Mouse (Mus musculus): Measurements from ENCODE around the gene Slc17a4. TPM values are rescaled to one million over a fixed set of nuclear protein-coding genes. Genes with fewer than 3 reads are reported as not detected.

Slc17a4 gene
- polyA plus RNA-seq, 1 experiment: not detected

- no peak overlapping the region for H3K4me3 ChIP-seq (ENCODE audit: low read depth, low read length)
- no peak for TF ChIP-seq EP300 (IDR thresholded peaks at IDR 0.05; ENCODE audit: insufficient read depth, low read depth, low read length)
- TF ChIP-seq CTCF (IDR thresholded peaks at IDR 0.05; ENCODE audit: low read depth, low read length): peak; percentile 62
- no peak for TF ChIP-seq POLR2A (IDR thresholded peaks at IDR 0.05; ENCODE audit: insufficient read depth, low read length)
- no peak overlapping the region for H3K9ac ChIP-seq (ENCODE audit: low read depth, poor library complexity, severe bottlenecking)
- H3K4me1 ChIP-seq (ENCODE audit: control insufficient read depth, insufficient read depth, low read length): no peaks in the 10 kb centered on the region
- no peaks in the 10 kb centered on the region for H3K9me3 ChIP-seq (replicated peaks; ENCODE audit: control insufficient read depth, insufficient read depth, low read length, poor library complexity, severe bottlenecking)
- no peak overlapping the region for H3K27ac ChIP-seq (ENCODE audit: insufficient read depth, low read length)
- no peaks in the 10 kb centered on the region for H3K36me3 ChIP-seq (ENCODE audit: control insufficient read depth, insufficient read depth, low read length, poor library complexity, severe bottlenecking)
- H3K27me3 ChIP-seq (ENCODE audit: control insufficient read depth, insufficient read depth, low read length, poor library complexity, severe bottlenecking): no peaks in the 10 kb centered on the region; the same call in 1 of the 2 replicates
Measured at GRCm38 (mm10) chr13:23942861-23943260, 28.1 kb upstream of the Slc17a4 start.

DNA sequence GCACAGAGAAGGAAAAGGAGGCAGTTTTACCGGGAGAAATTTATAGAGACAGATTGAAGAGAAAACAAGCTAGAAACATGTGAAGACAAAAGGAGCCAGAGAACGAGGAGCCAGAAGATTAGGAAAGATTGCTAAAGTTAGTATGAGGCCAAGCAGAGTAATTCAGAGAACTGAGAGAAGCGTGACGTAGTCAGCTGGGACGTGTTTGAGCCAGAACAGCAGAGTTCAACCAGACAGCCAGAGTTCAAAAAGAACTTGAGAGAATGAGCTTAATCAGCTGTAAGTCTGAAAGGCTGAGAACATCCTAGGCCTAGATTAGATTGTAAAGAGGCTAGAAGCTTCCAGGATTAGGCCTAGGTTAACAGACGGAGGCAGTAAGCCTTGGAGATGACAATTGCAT lies 25.5 kb upstream of the Slc17a4 start:
- H3K27me3 ChIP-seq (ENCODE audit: control insufficient read depth, insufficient read depth, low read length, poor library complexity, severe bottlenecking): no peaks in the 10 kb centered on the region; the same call in 1 of the 2 replicates
- no peaks in the 10 kb centered on the region for H3K36me3 ChIP-seq (ENCODE audit: control insufficient read depth, insufficient read depth, low read length, poor library complexity, severe bottlenecking)
- H3K4me3 ChIP-seq (ENCODE audit: low read depth, low read length): no peak overlapping the region
- H3K9ac ChIP-seq (ENCODE audit: low read depth, poor library complexity, severe bottlenecking): no peak overlapping the region
- H3K27ac ChIP-seq (ENCODE audit: insufficient read depth, low read length): no peak overlapping the region
- H3K4me1 ChIP-seq (ENCODE audit: control insufficient read depth, insufficient read depth, low read length): no peaks in the 10 kb centered on the region
- TF ChIP-seq CTCF (IDR thresholded peaks at IDR 0.05; ENCODE audit: low read depth, low read length) (no peak), EP300 (IDR thresholded peaks at IDR 0.05; ENCODE audit: insufficient read depth, low read depth, low read length) (no peak), POLR2A (IDR thresholded peaks at IDR 0.05; ENCODE audit: insufficient read depth, low read length) (no peak)
- H3K9me3 ChIP-seq (replicated peaks; ENCODE audit: control insufficient read depth, insufficient read depth, low read length, poor library complexity, severe bottlenecking): no peaks in the 10 kb centered on the region

GRCm38 (mm10) chr13:23938699-23939098 lies 23.9 kb upstream of the Slc17a4 start:
- Histone ChIP-seq H3K36me3 (ENCODE audit: control insufficient read depth, insufficient read depth, low read length, poor library complexity, severe bottlenecking) (no peaks in the 10 kb centered on the region), H3K27me3 (ENCODE audit: control insufficient read depth, insufficient read depth, low read length, poor library complexity, severe bottlenecking) (no peaks in the 10 kb centered on the region), H3K4me1 (ENCODE audit: control insufficient read depth, insufficient read depth, low read length) (no peaks in the 10 kb centered on the region), H3K9me3 (replicated peaks; ENCODE audit: control insufficient read depth, insufficient read depth, low read length, poor library complexity, severe bottlenecking) (no peaks in the 10 kb centered on the region), H3K4me3 (ENCODE audit: low read depth, low read length) (no peak overlapping the region), H3K27ac (ENCODE audit: insufficient read depth, low read length) (no peak overlapping the region), H3K9ac (ENCODE audit: low read depth, poor library complexity, severe bottlenecking) (no peak overlapping the region)
- no peak for TF ChIP-seq CTCF (IDR thresholded peaks at IDR 0.05; ENCODE audit: low read depth, low read length)
- TF ChIP-seq EP300 (IDR thresholded peaks at IDR 0.05; ENCODE audit: insufficient read depth, low read depth, low read length): no peak
- TF ChIP-seq POLR2A (IDR thresholded peaks at IDR 0.05; ENCODE audit: insufficient read depth, low read length): no peak

- H3K9me3 ChIP-seq (replicated peaks; ENCODE audit: control insufficient read depth, insufficient read depth, low read length, poor library complexity, severe bottlenecking): no peaks in the 10 kb centered on the region
- H3K27me3 ChIP-seq (ENCODE audit: control insufficient read depth, insufficient read depth, low read length, poor library complexity, severe bottlenecking): no peaks in the 10 kb centered on the region
- no peak for TF ChIP-seq EP300 (IDR thresholded peaks at IDR 0.05; ENCODE audit: insufficient read depth, low read depth, low read length)
- 0 out of 2 replicates have a peak within 1 kb of the TSS, but pooled peaks have one; percentile 12 for H3K4me3 ChIP-seq (ENCODE audit: low read depth, low read length)
- no peaks in the 10 kb centered on the region for H3K36me3 ChIP-seq (ENCODE audit: control insufficient read depth, insufficient read depth, low read length, poor library complexity, severe bottlenecking)
- H3K9ac ChIP-seq (ENCODE audit: low read depth, poor library complexity, severe bottlenecking): no peak within 1 kb of the TSS
- no peak within 1 kb of the TSS for H3K27ac ChIP-seq (ENCODE audit: insufficient read depth, low read length)
- no peaks in the 10 kb centered on the region for H3K4me1 ChIP-seq (ENCODE audit: control insufficient read depth, insufficient read depth, low read length)
Measured at GRCm38 (mm10) chr13:23934211-23934520, 19.4 kb upstream of the Slc17a4 start, which contains the start of gene Hist1h2aa. Gene Hist1h2aa (plus strand): TSS chr13:23934462.

GRCm38 (mm10) chr13:23933421-23934210 lies 18.8 kb upstream of the Slc17a4 start, which contains the start of gene Hist1h2ba:
Gene Hist1h2ba (minus strand): TSS chr13:23934156.
- H3K4me3 ChIP-seq (ENCODE audit: low read depth, low read length): 0 out of 2 replicates have a peak within 1 kb of the TSS, but pooled peaks have one; percentile 12
- TF ChIP-seq EP300 (IDR thresholded peaks at IDR 0.05; ENCODE audit: insufficient read depth, low read depth, low read length): no peak
- no peak for TF ChIP-seq CTCF (IDR thresholded peaks at IDR 0.05; ENCODE audit: low read depth, low read length)
- TF ChIP-seq POLR2A (IDR thresholded peaks at IDR 0.05; ENCODE audit: insufficient read depth, low read length): no peak

DNA sequence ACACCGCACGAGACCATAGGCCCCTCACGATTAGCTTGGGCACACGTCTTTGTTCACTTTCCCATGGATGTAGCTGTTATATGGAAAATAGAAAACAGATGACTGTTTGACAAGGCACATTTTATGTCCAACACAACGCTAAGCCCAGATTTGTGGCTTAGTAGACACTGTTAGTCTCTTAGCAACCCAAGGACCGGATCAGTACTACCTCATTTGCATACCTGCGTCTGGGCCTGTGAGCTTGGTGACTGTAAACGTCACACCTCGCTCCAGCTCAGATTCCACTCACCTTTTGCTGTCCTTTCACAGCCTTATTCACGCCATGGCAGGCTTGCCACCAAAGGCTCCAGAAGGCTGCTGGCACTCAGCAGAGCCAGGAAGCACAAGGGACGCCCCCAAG lies 16.1 kb upstream of the Slc17a4 start:
- Histone ChIP-seq H3K9me3 (replicated peaks; ENCODE audit: control insufficient read depth, insufficient read depth, low read length, poor library complexity, severe bottlenecking) (no peaks in the 10 kb centered on the region), H3K9ac (ENCODE audit: low read depth, poor library complexity, severe bottlenecking) (no peak overlapping the region), H3K36me3 (ENCODE audit: control insufficient read depth, insufficient read depth, low read length, poor library complexity, severe bottlenecking) (no peaks in the 10 kb centered on the region), H3K27ac (ENCODE audit: insufficient read depth, low read length) (no peak overlapping the region), H3K4me1 (ENCODE audit: control insufficient read depth, insufficient read depth, low read length) (no peaks in the 10 kb centered on the region), H3K27me3 (ENCODE audit: control insufficient read depth, insufficient read depth, low read length, poor library complexity, severe bottlenecking) (no peaks in the 10 kb centered on the region), H3K4me3 (ENCODE audit: low read depth, low read length) (no peak overlapping the region)
- TF ChIP-seq EP300 (IDR thresholded peaks at IDR 0.05; ENCODE audit: insufficient read depth, low read depth, low read length) (no peak), POLR2A (IDR thresholded peaks at IDR 0.05; ENCODE audit: insufficient read depth, low read length) (no peak), CTCF (IDR thresholded peaks at IDR 0.05; ENCODE audit: low read depth, low read length) (no peak)

More at GRCm38 (mm10) chr13:23933421-23934210, 18.8 kb upstream of the Slc17a4 start, which contains the start of gene Hist1h2ba:
- no peak within 1 kb of the TSS for H3K27ac ChIP-seq (ENCODE audit: insufficient read depth, low read length)
- H3K36me3 ChIP-seq (ENCODE audit: control insufficient read depth, insufficient read depth, low read length, poor library complexity, severe bottlenecking): no peaks in the 10 kb centered on the region
- H3K4me1 ChIP-seq (ENCODE audit: control insufficient read depth, insufficient read depth, low read length): no peaks in the 10 kb centered on the region
- H3K9me3 ChIP-seq (replicated peaks; ENCODE audit: control insufficient read depth, insufficient read depth, low read length, poor library complexity, severe bottlenecking): no peaks in the 10 kb centered on the region
- no peaks in the 10 kb centered on the region for H3K27me3 ChIP-seq (ENCODE audit: control insufficient read depth, insufficient read depth, low read length, poor library complexity, severe bottlenecking)
- H3K9ac ChIP-seq (ENCODE audit: low read depth, poor library complexity, severe bottlenecking): no peak within 1 kb of the TSS
